ENCODE assay signal across 1 mouse cellular context in the genomic region with DNA sequence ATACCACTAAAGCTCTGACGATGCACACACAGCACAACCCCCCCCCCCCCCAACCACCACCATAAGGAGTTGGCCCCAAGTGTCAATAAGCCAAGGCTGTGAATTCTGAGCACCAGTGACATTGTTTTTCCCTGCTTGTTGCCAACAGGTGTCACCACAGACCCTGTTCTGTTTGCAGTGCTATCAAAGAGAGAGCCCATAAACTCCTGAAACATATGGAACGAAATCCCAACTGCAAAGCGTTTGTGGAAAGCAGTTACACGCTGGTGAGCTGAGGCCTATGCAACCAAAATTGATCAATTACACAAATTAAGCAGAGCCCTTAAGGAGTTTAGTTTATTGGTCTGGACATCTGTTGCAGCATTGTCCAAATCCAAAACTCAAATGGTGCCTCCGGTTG.
TF ChIP-seq lines count a peak whose summit lies in the region.

No protein-coding gene starts in this region.

TF ChIP-seq in CH12.LX, 34 proteins besides CTCF, POLR2A, EP300 and RAD21 (continued from another document):
- TF ChIP-seq MEF2A (IDR thresholded peaks at IDR 0.05; ENCODE audit: borderline replicate concordance, low read depth, low read length) (no peak), NELFE (IDR thresholded peaks at IDR 0.05; ENCODE audit: low read depth, low read length) (no peak), POLR2AphosphoS2 (IDR thresholded peaks at IDR 0.05; ENCODE audit: low read depth, low read length) (no peak)
